Mouse (Mus musculus) hindbrain, embryonic 16.5 days (tissue): ENCODE measurements around the gene Scamp2. TPM values are rescaled to one million over a fixed set of nuclear protein-coding genes. Genes with fewer than 3 reads are reported as not detected.

Source experiments
- ATAC-seq: fragments of 200-750 bp; cut with Nextera tagmentation; 2 replicates; pipeline ENCODE4 v1.8.0; 2017; ENCODE audit warnings: moderate TSS enrichment, moderate library complexity
- H3K27ac ChIP-seq: fragments of 300-500 bp; sonication (generic); 2 replicates; pipeline ENCODE4 v1.5.1; 2014; ENCODE audit warnings: low read depth, mild to moderate bottlenecking, control low read depth, low read length, moderate library complexity
- H3K27me3 ChIP-seq: fragments of 300-500 bp; sonication (generic); replicated peaks from 2 replicates; pipeline ENCODE4 v1.6.1; 2014; ENCODE audit warnings: low read length; ENCODE audit not compliant: control insufficient read depth, insufficient read depth
- H3K36me3 ChIP-seq: fragments of 300-500 bp; sonication (generic); 2 replicates; pipeline ENCODE4 v1.6.1; 2014; ENCODE audit warnings: mild to moderate bottlenecking, low read length, moderate library complexity, mixed read lengths; ENCODE audit not compliant: control insufficient read depth, insufficient read depth
- H3K4me1 ChIP-seq: fragments of 300-500 bp; sonication (generic); 2 replicates; pipeline ENCODE4 v1.6.1; 2014; ENCODE audit warnings: low read depth, low read length; ENCODE audit not compliant: control insufficient read depth, insufficient read depth
- H3K4me2 ChIP-seq: fragments of 300-500 bp; sonication (generic); 2 replicates; pipeline ENCODE4 v1.6.1; 2014; ENCODE audit warnings: mild to moderate bottlenecking, low read length, control low read depth, moderate library complexity
- H3K4me3 ChIP-seq: fragments of 300-500 bp; sonication (generic); 2 replicates; pipeline ENCODE4 v1.5.1; 2014; ENCODE audit warnings: mild to moderate bottlenecking, low read length, control low read depth, moderate library complexity
- H3K9ac ChIP-seq: fragments of 300-500 bp; sonication (generic); 2 replicates; pipeline ENCODE4 v1.6.1; 2014; ENCODE audit warnings: low read depth, mild to moderate bottlenecking, control low read depth, low read length, moderate library complexity
- H3K9me3 ChIP-seq: fragments of 300-500 bp; sonication (generic); 2 replicates; pipeline ENCODE4 v1.6.1; 2014; ENCODE audit warnings: mild to moderate bottlenecking, low read length, moderate library complexity; ENCODE audit not compliant: control insufficient read depth
- WGBS: fragments of 180-500 bp; shearing (Covaris S2); extraction: QIAGEN DNeasy Blood & Tissue Kit; methylation state at CpG from one replicate; pipeline ENCODE4 v1.1.7; 2014; 5-methylcytosine and 5-hydroxymethylcytosine counted together
- polyA plus RNA-seq: library from polyadenylated mRNA; unstranded; fragments of >200 nt; fragmentation: Nextera tagmentation; extraction: Ambion mirVana; gene quantifications from 2 replicates; pipeline ENCODE4 v1.2.1, GENCODE M21; 2015

Gene Scamp2
- polyA plus RNA-seq, 1 experiment from 2014 or later, result 49.4 TPM

GRCm38 (mm10) chr9:57525516-57525915 is 35.2 kb upstream of the Scamp2 start:
- Histone ChIP-seq H3K27me3 (no peaks in the 10 kb centered on the region), H3K9ac (no peak overlapping the region), H3K4me2 (no peak overlapping the region), H3K9me3 (no peaks in the 10 kb centered on the region), H3K27ac (no peak overlapping the region), H3K4me3 (no peak overlapping the region), H3K36me3 (no peaks in the 10 kb centered on the region; the same call in 1 of the 2 replicates), H3K4me1 (peaks cover 25% of the 10 kb centered on the region)
- WGBS, result 88% methylated on average over 2 of the region's 2 CpGs
- ATAC-seq, result no peak

DNA sequence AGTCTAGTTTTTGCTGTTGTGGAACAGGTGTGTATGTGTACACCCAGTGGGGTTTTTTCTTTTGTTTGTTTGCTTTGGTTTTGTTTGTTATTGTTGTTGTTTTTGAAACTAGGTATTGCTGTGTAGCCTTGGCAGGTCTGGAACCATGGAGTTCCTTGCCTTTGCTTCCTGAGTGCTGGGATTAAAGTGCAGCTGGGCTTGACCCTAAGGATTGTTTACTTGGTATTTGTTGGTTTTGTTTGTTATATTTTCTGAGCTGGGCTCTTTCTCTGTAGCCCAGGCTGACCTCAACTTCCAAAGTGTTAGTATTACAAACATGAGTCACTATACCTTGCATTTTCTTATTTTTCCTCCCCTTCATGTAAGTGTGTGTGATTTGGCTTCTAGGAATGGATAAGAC is 34.3 kb upstream of the Scamp2 start:
- Histone ChIP-seq H3K4me2 (no peak overlapping the region), H3K27me3 (no peaks in the 10 kb centered on the region), H3K9me3 (no peaks in the 10 kb centered on the region), H3K36me3 (peaks cover 3% of the 10 kb centered on the region; the same call in 1 of the 2 replicates), H3K9ac (no peak overlapping the region), H3K4me1 (peaks cover 25% of the 10 kb centered on the region), H3K4me3 (no peak overlapping the region), H3K27ac (no peak overlapping the region)
- no peak for ATAC-seq

GRCm38 (mm10) chr9:57531946-57532345 is 28.8 kb upstream of the Scamp2 start:
- no peak for ATAC-seq
- no peak overlapping the region for H3K4me3 ChIP-seq
- H3K36me3 ChIP-seq, result peaks cover 12% of the 10 kb centered on the region; the same call in 1 of the 2 replicates
- peaks cover 4% of the 10 kb centered on the region for H3K4me1 ChIP-seq
- no peaks in the 10 kb centered on the region for H3K9me3 ChIP-seq
- no peak overlapping the region for H3K9ac ChIP-seq
- H3K27me3 ChIP-seq, result no peaks in the 10 kb centered on the region
- no peak overlapping the region for H3K4me2 ChIP-seq
- whole genome bisulfite sequencing, result 82% methylated on average over 1 of the region's 1 CpGs
- H3K27ac ChIP-seq, result no peak overlapping the region

GRCm38 (mm10) chr9:57536362-57536761 is 24.4 kb upstream of the Scamp2 start:
- peaks cover 15% of the 10 kb centered on the region; the same call in 1 of the 2 replicates for H3K36me3 ChIP-seq
- peaks cover 14% of the 10 kb centered on the region for H3K4me1 ChIP-seq
- ATAC-seq, result no peak
- H3K27me3 ChIP-seq, result no peaks in the 10 kb centered on the region
- no peaks in the 10 kb centered on the region for H3K9me3 ChIP-seq
- no peak overlapping the region for H3K4me3 ChIP-seq
- H3K9ac ChIP-seq, result no peak overlapping the region
- no peak overlapping the region for H3K27ac ChIP-seq
- H3K4me2 ChIP-seq, result peak overlapping the region; percentile 54
- WGBS, result 90% methylated on average over 5 of the region's 5 CpGs

DNA sequence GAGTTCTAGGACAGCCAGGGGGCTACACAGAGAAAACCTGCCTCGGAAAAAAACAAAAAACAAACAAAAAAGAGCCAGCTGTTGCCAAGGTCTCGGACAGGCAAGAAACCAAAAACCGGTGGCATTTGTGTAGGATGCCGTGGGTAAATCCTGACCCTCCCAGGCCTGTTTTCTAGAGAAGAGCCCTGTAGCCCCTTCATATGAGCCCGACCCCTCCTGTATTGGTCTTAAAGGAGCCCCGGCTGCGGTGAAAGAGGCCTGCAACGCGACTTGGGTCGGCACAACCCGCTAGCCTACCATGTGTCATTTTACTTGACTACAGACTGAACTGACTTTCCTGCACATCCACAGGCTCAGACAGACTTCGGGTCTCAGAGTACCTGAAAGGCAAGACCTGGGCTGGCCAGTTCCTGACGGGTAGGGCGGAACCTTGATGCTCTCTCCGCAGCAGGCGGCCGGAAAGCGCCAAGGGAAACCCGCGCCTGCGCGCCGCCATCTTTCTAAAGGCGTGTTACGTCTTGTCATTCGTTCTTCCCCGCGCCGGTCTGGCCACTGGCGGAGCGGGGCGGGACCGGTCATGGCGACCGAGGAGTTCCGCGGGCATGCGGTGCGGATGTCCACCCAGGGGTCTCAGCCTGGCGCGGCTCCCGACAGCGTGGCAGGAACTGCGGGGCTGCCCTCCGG is 23.6 kb upstream of the Scamp2 start, which contains the start of gene Fam219b:
Fam219b (plus strand) TSS at position 485 of the 684 bp plus-strand sequence.
- H3K4me1 ChIP-seq, result peaks cover 16% of the 10 kb centered on the region
- ATAC-seq, result peak; percentile 93
- WGBS, result under 1% methylated on average over 45 of the region's 45 CpGs
- peak within 1 kb of the TSS; percentile 54 for H3K4me2 ChIP-seq
- H3K27ac ChIP-seq, result peak within 1 kb of the TSS; percentile 87
- peak within 1 kb of the TSS; percentile 68 for H3K4me3 ChIP-seq
- H3K27me3 ChIP-seq, result no peaks in the 10 kb centered on the region
- H3K9me3 ChIP-seq, result no peaks in the 10 kb centered on the region
- peaks cover 8% of the 10 kb centered on the region; the same call in 1 of the 2 replicates for H3K36me3 ChIP-seq
- peak within 1 kb of the TSS; percentile 84 for H3K9ac ChIP-seq

- Histone ChIP-seq H3K36me3 (peaks cover 10% of the 10 kb centered on the region; the same call in 1 of the 2 replicates), H3K4me3 (peak overlapping the region; percentile 68), H3K9me3 (no peaks in the 10 kb centered on the region), H3K9ac (peak overlapping the region; percentile 84), H3K27me3 (no peaks in the 10 kb centered on the region), H3K4me2 (peak overlapping the region; percentile 54), H3K27ac (peak overlapping the region; percentile 87), H3K4me1 (peaks cover 16% of the 10 kb centered on the region)
- WGBS, result under 1% methylated on average over 23 of the region's 24 CpGs
- ATAC-seq, result peak; percentile 76
Measured at GRCm38 (mm10) chr9:57537728-57538181, 23.0 kb upstream of the Scamp2 start.

GRCm38 (mm10) chr9:57539550-57539949 is 21.2 kb upstream of the Scamp2 start:
- no peaks in the 10 kb centered on the region for H3K27me3 ChIP-seq
- peaks cover 15% of the 10 kb centered on the region for H3K36me3 ChIP-seq
- ATAC-seq, result no peak
- no peaks in the 10 kb centered on the region for H3K9me3 ChIP-seq
- WGBS, result 76% methylated on average over 2 of the region's 2 CpGs
- no peak overlapping the region for H3K9ac ChIP-seq
- peaks cover 16% of the 10 kb centered on the region for H3K4me1 ChIP-seq
- H3K4me3 ChIP-seq, result no peak overlapping the region
- H3K27ac ChIP-seq, result no peak overlapping the region
- H3K4me2 ChIP-seq, result no peak overlapping the region

DNA sequence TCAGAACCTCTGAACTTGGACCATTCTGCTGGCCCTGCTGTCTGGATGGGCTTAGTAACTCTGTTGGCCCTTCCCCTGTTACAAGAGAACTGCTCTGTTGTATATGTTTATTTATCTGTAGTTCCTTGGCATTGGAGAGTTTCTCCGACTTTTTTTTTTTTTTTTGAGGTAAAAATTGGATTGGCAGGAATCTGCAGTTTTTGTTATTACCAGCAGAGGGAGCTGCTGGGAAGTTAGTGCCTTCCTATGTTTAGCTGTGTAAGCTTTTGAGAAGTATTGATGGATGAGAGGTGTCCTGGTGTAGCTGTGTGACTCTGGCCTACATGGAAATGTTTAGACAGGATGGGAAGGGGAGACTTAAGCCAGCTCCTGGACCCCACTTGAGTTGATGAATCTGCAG is 19.4 kb upstream of the Scamp2 start:
- Histone ChIP-seq H3K9ac (0 out of 2 replicates have a peak overlapping the region, but pooled peaks have one; percentile 29), H3K36me3 (peaks cover 27% of the 10 kb centered on the region), H3K27ac (no peak overlapping the region), H3K9me3 (no peaks in the 10 kb centered on the region), H3K4me1 (peaks cover 16% of the 10 kb centered on the region), H3K4me3 (no peak overlapping the region), H3K4me2 (no peak overlapping the region), H3K27me3 (no peaks in the 10 kb centered on the region)
- WGBS, result 13% methylated on average over 1 of the region's 1 CpGs
- no peak for ATAC-seq

GRCm38 (mm10) chr9:57543951-57544350 is 16.8 kb upstream of the Scamp2 start:
- 81% methylated on average over 3 of the region's 3 CpGs for WGBS
- no peak for ATAC-seq
- no peak overlapping the region for H3K27ac ChIP-seq
- H3K9ac ChIP-seq, result no peak overlapping the region
- no peak overlapping the region for H3K4me2 ChIP-seq
- H3K4me1 ChIP-seq, result peaks cover 9% of the 10 kb centered on the region
- H3K9me3 ChIP-seq, result no peaks in the 10 kb centered on the region
- no peaks in the 10 kb centered on the region for H3K27me3 ChIP-seq
- H3K36me3 ChIP-seq, result peaks cover 34% of the 10 kb centered on the region
- no peak overlapping the region for H3K4me3 ChIP-seq
